Mouse (Mus musculus) brown adipose tissue, adult 24 weeks (tissue): ENCODE results near the gene Stpg4. TPM values are rescaled to one million over a fixed set of nuclear protein-coding genes. Genes with fewer than 3 reads are reported as not detected.

Experiments
- H3K27ac ChIP-seq: fragments of 200-500 bp; replicated peaks from 2 replicates; pipeline ENCODE4 v1.5.1; 2012; ENCODE audit warnings: low read depth, mild to moderate bottlenecking, low read length
- H3K4me1 ChIP-seq: fragments of 200-500 bp; 2 replicates; pipeline ENCODE4 v1.6.1; 2012; ENCODE audit warnings: low read length, mixed read lengths; ENCODE audit not compliant: control insufficient read depth, insufficient read depth, insufficient read length
- H3K4me3 ChIP-seq: fragments of 200-500 bp; 2 replicates; pipeline ENCODE4 v1.5.1; 2012; ENCODE audit warnings: low read depth, mild to moderate bottlenecking, low read length, moderate library complexity; ENCODE audit not compliant: insufficient read depth
- polyA plus RNA-seq: library from polyadenylated mRNA; stranded (reverse); fragments of >200 nt; gene quantifications from 2 replicates; pipeline ENCODE4 v1.2.4, GENCODE M21; 2012; ENCODE audit not compliant: missing spikeins, insufficient read depth, insufficient read length

The Stpg4 gene
- polyA plus RNA-seq, 1 experiment = not detected

DNA sequence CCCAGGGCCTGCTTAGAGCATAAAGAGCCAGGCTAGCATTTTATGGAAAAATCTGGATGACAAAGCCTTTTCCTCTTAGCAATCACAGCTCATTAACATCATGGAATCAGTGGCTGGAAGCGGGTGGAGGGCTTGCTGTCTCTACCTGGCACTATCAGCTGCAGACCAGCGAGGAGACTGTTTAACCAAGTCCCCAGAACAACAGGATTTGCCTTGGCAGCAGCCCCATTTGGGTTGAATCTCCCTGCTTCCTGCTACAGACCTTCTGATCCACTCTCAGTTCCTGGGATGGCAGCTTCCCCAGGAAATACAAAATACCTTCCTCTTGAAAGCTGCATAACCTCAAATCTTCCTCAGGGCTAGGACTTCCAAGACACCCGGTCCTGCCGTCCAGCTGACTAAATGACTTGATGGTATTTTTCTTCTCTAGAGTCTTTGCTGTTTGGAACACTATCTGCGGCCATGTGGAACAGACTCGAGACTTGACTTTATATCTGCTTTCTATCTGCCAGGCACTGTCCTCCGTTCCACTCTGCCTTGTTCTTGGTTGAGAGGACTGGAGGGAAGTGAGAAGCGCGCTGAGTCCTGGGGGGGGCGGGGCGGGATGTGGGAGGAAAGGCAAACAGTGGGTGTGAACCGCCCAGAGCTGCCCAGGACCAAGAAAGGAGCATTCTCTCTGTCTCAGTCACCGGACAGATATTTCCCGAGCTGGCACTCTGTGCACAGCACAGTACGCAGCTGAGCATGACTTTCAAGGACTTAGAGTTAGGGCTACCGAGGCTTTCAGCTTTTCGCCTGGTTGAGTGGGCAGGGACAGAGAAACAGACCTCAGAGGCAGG lies 31.6 kb upstream of the Stpg4 start:
- H3K4me3 ChIP-seq = peak overlapping the region; percentile 38
- peak overlapping the region; percentile 56 for H3K27ac ChIP-seq
- H3K4me1 ChIP-seq = peaks cover 8% of the 10 kb centered on the region

DNA sequence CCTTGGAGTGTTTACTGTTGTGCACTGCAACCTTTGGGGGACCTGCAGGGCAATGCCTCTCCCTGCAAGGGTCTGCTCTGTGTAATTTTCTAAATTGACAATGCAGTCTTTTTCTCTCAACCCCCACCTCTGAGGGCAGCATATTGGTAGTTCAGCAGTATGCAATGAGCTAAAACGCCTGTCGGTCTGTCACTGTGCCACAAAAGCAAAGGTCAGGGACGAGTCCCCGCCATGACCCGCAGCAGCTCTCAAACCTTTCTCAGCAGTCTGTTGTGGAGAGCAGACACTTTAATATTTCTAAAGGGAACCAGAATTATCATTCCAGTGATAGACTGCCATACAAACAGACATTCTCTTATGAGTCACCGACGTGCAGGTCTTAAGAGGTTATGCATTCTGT lies 30.4 kb upstream of the Stpg4 start:
- Histone ChIP-seq H3K4me3 (no peak overlapping the region), H3K4me1 (peaks cover 8% of the 10 kb centered on the region), H3K27ac (no peak overlapping the region)

DNA sequence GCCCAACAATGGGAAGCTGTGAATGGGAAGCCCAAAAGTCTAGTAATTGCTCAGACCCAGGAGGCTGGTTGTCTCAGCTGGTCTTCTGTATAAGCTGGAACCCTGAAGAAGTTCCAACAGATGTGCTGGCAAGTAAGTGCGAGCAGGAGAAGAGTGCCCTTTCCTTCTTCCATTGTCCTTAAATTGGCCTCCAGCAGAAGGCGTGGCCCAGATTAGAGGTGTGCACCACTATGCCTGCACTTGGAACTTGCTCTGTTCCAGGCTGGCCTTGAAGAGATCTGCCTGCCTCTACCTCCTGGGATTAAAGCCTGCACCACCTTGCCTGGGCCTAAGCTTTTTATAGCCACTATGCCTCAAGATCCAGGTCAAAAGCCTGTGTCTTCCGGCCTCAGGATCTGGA lies 26.6 kb upstream of the Stpg4 start:
- no peak overlapping the region for H3K4me3 ChIP-seq
- no peak overlapping the region for H3K27ac ChIP-seq
- peaks cover 3% of the 10 kb centered on the region; the same call in 1 of the 2 replicates for H3K4me1 ChIP-seq

DNA sequence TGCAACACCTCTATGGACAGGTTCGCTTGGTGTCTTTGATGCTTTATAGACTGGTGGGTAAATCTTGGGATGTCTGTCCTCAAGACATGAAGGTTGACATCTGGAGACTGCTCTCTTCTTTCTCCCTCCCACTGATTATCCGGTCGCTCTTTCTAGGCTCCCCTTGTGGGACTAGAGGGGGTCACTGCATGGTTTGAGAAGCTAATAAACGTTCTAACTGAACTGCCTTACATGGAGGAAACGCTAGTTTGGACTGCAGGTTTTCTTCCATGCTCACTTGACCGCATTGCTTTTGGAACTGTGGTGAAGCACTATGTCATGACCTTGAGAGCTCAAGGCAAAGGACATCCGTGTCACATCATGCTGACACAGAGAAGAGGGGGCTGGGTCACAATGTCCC lies 25.8 kb upstream of the Stpg4 start:
- Histone ChIP-seq H3K4me3 (no peak overlapping the region), H3K4me1 (no peaks in the 10 kb centered on the region), H3K27ac (no peak overlapping the region)

DNA sequence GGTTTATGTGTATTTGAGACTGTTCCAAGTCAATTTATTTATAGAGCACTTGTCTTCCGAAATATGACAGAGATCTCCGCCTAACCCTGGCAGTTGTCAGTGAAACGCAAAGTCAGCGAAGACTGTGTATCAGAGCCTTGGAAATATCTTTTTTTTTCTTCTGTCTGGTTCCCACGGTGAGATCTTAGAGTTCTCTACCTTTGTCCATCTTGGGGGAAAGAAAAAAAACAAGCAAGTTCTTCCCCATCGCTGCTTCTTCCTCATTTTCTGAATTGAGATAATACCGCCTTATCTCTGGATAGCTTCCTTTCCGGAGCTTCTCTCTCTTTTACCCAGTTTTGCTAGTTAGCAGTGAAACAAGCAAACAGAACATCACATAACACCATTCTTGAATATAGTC lies 21.3 kb upstream of the Stpg4 start:
- H3K4me1 ChIP-seq = no peaks in the 10 kb centered on the region
- H3K4me3 ChIP-seq = no peak overlapping the region
- H3K27ac ChIP-seq = no peak overlapping the region

DNA sequence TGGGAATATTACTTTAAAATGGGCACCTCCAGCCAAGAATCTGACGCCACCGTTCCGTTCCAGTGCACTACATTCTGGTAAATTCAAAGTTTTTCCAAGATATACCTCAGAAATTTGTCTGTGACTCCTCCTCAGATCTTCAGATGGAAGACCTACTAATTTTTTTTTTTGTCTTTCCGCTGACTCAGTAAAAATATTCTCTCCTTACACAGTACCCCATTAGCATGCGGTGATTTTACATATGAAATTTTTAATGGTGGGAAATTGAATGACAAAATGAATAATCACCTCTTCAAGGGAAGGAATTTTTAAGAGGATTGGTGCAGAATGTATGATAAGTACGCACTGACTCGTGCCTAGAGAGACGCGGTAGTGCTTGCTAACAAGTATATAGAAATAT lies 20.8 kb upstream of the Stpg4 start:
- H3K4me3 ChIP-seq = no peak overlapping the region
- no peak overlapping the region for H3K27ac ChIP-seq
- 0 out of 2 replicates have a peak, but pooled peaks cover 1% of the 10 kb centered on the region for H3K4me1 ChIP-seq

DNA sequence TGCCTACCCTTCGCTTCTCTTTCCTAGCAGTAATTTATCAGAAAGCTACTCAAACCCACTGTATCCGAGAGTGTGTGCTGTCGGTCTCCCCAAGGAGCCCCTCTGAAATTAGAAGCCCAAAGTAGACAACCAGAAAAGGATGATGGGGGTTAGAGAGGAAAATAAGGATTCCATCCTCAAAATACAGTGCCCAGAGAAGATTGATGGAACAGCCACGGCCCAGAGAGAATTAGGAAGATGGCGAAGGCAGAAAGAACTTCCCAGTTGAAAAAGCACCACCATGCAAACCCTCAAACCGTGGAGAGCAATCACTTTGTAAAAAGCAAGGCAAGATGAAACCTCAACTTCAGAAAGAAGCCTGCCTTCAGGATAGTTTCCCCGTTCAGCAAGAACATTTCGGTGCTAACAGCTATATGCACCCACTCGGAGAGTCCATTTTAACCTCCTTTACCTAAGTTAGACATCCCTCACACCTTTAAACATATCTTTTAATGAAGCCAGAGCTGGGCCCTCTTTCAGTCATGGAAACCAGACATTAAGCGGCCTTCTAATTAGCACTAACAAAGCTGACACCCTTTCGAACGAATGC lies 20.2 kb upstream of the Stpg4 start:
- Histone ChIP-seq H3K4me3 (peak overlapping the region; percentile 64), H3K27ac (no peak overlapping the region), H3K4me1 (0 out of 2 replicates have a peak, but pooled peaks cover 3% of the 10 kb centered on the region)

DNA sequence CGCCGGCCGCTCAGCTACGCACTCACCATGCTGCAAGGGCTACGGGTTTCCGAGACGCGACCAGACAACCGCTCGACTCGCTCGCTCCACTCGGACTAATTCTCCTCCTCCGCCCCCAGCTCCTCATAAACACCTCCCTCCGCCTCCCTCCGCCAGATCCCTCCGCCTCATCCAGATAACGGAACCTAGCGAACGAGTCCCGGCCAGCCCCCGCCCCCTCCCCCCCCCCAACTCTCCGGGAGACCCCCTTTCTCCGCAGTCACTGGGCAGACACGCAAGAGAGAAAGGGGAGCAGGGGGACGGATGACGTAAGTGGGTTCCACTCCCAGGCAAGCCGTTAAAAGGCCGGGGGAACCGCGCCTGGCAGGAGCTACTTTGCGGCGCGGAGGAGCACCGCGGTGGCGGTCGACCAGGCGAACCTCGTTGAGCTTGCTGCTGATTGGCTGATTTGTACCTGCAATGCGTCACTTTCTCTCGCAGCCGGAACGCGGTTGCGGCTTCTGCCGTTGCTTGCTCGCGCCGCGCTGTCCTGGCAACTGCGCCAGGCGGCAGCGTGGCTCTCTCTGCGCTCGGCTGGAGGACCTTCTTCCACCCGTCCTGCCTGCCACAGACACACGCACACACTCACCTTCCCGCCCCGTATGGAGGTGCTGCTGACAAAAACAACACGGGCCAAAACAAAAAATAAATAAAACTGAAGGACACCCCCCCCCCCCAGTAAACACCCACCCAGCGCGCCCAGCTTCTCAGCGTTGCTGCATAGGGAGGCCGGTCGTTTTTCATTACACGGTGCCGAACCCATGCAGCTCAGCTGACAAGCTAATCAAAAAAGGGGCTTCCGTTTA lies 19.4 kb upstream of the Stpg4 start, which contains the start of gene Calm2:
Calm2 (minus strand) TSS at position 169 of the 845 bp plus-strand sequence.
- peak within 1 kb of the TSS; percentile 94 for H3K27ac ChIP-seq
- peak within 1 kb of the TSS; percentile 76 for H3K4me3 ChIP-seq

DNA sequence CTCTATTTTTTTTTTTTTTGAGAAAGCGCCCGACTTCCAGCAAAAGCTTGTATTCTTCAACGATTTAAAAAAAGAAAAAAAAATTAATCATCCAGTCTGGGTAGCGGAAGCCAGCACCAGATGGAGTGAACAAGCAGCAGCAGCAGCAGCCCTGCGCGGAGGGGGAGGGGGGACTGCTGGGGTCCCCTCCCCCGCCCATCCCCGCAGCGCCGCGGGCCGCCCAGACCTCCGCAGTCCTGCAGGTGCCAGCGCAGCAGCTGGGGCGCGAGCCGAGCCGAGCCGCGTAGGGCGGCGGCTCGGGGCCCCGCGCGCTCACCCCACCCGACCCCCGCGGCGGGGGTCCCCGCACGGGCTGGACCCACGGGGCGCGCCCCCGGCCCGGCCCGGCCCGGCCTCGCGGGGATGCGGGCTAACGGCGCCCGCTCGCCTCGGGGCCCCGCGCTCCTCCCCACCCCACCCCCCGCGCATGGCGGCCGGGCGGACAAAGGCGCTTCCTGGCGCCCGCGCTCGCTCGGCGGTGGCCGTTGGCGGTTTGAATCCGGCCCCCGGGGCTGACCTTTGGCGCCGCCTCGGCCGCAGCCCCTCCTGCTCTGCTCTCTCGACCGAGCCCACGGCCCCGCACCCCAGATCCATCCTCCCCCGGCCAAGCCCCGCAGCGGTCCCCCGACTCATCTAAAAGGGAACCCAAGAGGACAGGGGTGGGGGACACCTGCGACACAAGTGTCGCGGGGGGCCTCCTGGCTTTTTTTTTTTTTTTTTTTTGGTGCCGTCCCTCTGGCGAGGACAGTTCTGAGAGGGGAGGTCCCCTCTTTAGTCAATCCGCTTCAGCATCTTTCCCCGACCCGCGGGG lies 18.6 kb upstream of the Stpg4 start:
- Histone ChIP-seq H3K4me1 (peaks cover 6% of the 10 kb centered on the region), H3K4me3 (peak overlapping the region; percentile 76), H3K27ac (peak overlapping the region; percentile 44)

More for the DNA sequence above, 19.4 kb upstream of the Stpg4 start, which contains the start of gene Calm2:
- H3K4me1 ChIP-seq = 0 out of 2 replicates have a peak, but pooled peaks cover 3% of the 10 kb centered on the region

DNA sequence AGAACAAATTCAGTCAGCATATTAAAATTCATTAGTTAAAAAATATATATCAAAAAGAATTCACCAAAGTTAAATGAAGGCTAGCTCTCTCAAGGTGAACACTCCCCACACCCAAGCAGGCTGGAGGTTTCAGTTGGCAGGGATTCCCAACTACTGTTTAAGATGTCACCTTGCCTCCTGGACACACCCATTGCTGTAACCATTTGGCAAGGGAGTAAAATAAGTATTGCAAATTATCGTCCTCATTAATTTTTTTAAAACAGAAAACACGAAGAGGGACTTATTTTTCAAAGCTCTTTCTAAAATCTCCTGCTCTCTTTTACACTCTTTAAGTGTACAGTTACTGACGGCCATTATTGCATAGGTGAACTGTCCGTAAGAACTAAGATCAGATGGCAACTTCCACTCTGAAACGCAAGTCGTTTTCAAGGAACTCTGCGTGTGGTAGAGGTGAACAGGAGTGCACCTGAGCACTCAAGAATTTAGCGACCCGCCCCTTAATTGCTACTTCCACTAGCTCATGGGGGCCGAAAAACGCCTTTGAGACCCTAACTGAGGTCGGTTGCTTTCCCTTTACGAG lies 17.9 kb upstream of the Stpg4 start:
- peak overlapping the region; percentile 76 for H3K4me3 ChIP-seq
- H3K4me1 ChIP-seq = peaks cover 9% of the 10 kb centered on the region
- no peak overlapping the region; the same call in 1 of the 2 replicates for H3K27ac ChIP-seq

DNA sequence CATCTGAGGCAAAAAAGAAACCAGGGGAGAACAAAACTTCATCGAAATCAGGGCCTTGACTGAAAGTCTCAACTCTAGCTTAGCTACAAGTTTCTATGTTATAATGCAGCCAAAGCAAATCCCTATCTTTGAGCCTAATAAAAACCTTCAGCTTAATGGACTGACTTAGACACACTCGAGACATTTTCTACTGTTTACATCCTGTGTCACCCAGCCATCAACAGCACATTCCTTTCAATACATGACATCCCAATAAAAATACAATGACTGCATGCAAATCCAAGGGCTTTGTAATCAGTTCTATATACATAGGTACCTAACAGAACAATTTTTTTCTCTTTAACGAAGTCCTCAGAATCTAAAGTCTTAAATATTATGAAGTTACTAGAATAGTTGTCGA lies 17.2 kb upstream of the Stpg4 start:
- no peak overlapping the region for H3K27ac ChIP-seq
- H3K4me3 ChIP-seq = no peak overlapping the region
- H3K4me1 ChIP-seq = peaks cover 14% of the 10 kb centered on the region

DNA sequence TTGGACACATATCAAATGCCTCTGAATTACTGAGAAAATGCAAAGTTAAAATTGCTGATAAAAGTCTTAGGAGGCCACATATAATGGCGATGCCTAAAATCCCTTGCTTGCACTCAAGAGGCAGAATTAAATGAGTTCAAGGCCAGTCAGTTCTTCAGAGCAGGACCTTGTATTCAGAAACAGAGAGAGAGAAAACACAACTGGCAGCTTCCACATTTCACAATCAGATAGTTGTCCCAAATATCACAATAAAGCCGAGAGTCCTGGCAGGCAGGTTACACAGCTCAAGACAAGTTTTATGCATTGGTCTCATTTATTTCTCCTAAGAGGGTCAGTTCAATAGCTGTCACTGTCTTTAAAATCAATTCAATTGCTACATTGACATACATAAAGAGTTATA lies 14.0 kb upstream of the Stpg4 start:
- Histone ChIP-seq H3K4me1 (peaks cover 14% of the 10 kb centered on the region), H3K4me3 (no peak overlapping the region), H3K27ac (no peak overlapping the region)

DNA sequence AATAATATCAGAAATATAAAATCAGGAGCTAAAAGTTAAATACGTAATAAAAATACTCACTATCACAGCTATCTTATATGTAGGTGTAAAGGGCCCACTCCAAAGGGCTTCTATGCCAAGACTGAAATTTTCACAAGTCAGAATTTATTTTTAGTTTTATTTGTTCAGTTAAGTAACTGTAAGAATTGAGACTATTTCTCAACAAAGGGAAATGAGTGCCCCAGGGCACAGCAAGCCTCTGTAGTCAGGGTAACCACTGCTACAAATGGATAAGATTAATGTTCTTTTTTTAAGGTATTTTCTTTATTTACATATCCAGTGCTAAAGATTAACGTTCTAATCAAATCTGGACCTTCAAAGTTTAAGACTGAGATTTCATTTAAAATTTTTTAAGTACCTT lies 11.9 kb upstream of the Stpg4 start:
- Histone ChIP-seq H3K27ac (no peak overlapping the region), H3K4me1 (peaks cover 14% of the 10 kb centered on the region), H3K4me3 (no peak overlapping the region)

DNA sequence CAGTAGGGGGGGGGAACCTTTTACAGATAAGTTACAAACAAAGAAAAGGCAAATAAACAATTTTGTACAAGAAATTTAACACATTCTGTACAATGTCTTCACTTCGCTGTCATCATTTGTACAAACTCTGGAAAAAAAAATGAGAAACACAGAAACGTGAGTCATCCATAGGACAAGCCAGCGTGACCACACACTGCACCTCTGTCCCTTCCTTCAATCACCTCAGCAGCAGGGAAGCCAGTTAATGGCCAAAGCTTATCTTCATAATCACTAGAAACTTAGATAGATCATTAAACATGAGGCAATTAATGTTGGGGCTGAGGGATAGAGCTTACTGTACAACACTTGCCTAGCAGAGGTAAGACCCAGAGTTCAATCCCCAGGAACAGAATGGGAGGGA lies 6.4 kb upstream of the Stpg4 start:
- Histone ChIP-seq H3K27ac (no peak overlapping the region), H3K4me1 (no peaks in the 10 kb centered on the region; the same call in 1 of the 2 replicates), H3K4me3 (no peak overlapping the region)
